Mouse (Mus musculus) left cerebral cortex, postnatal 10 days (tissue): Measurements from ENCODE around the gene Cacna1s. TPM values are rescaled to one million over a fixed set of nuclear protein-coding genes. Genes with fewer than 3 reads are reported as not detected.

Experiments
- DNase-seq, 2 experiments: peaks; one replicate each; pipeline ENCODE4 v3.0.0; 2021 to 2022; ENCODE audit warnings: low spot score in 2 of 2, mixed read lengths in 1 of 2; ENCODE audit errors: extremely low spot score in 1 of 2
- intact Hi-C: fragments of 180-260 bp; cut with DNase I; formaldehyde crosslinking; loops from one replicate; pipeline ENCODE4 v1.15.1; 2025
- total RNA-seq, 2 experiments: library from RNA; stranded (reverse); gene quantifications; 2 replicates each; pipeline ENCODE4 v1.2.3; 2021

Cacna1s gene
- total RNA-seq, 2 experiments from 2014 or later: 1.5 to 2.4 TPM

- DNase-seq: no peak
- intact Hi-C loops: no loop called here
These were observed 49.5 kb downstream of the Cacna1s start for GRCm38 (mm10) chr1:136102094-136102493.

DNA sequence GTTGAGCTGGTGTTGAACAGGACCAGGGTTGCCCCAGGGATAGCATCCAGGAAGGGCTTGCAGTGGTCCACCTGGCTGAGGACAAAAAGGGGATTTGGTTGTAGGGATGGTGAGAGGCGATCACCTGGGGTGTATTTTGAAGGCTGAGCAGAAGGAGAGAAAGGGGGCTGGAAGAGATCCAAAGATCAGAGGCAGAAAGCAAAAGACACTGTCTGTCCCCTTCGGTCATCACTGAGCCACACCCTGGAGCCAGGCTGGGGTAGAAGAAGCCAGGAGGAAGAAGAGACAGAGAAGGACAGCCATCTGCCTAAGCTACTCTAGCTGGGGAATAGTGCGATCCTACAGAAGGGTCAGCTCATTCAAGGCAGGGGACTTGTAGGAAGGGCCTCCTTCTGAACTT, 50.0 kb downstream of the Cacna1s start:
- DNase-seq: no peak
- intact Hi-C loops: no loop called here

GRCm38 (mm10) chr1:136102981-136103380, 50.4 kb downstream of the Cacna1s start:
- DNase-seq: no peak
- intact Hi-C loops: no loop called here

- intact Hi-C loops: no loop called here
- no peak for DNase-seq
These were observed 51.1 kb downstream of the Cacna1s start for GRCm38 (mm10) chr1:136103696-136104095.

GRCm38 (mm10) chr1:136104741-136105140, 52.2 kb downstream of the Cacna1s start:
- DNase-seq: no peak
- intact Hi-C loops: no loop called here

GRCm38 (mm10) chr1:136109464-136109863, 56.9 kb downstream of the Cacna1s start:
- DNase-seq: no peak
- intact Hi-C loops: no loop called here

DNA sequence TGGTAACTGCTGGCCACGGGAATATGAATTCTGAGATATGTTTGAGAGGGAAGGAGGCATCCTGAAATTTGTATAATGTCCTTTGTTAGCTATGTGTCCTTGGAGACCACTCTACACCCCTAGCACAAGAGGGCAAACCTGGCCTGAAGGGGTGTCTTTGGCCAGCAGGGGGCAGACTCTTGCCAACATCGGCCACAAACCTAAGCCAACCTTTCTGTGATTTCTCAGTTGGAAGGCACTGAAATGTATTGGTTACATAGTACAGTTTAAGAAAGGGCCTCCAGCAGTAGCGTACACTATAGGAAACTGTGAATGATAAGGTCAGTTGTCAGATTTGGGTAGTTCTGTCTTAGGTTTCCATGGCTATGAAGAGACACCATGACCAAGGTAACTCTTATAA, 63.6 kb downstream of the Cacna1s start:
- intact Hi-C loops: no loop called here
- DNase-seq: peak in 1 of 2 experiments; percentile 68

DNA sequence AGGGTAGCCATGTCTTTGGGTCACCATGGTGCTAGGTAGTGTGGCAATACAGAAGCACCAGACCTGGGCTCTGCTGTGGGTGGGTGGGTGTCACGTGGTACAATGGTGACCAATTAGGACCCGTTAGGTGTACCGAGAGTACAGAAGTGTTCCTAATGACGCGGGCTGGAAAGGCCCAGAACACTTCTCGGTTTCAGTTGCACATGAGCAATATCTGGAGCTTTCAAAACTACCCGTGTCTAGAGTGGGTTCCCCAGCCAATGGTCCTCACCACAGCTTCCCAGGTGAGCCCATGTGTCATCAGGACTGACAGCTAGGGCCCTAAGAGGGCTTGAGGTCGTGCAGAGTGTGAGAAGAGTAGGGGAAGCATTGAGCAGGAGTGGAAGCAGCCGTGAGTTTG, 64.5 kb downstream of the Cacna1s start:
- DNase-seq: no peak
- intact Hi-C loops: no loop called here

GRCm38 (mm10) chr1:136118875-136119274, 66.3 kb downstream of the Cacna1s start:
- intact Hi-C loops: no loop called here
- DNase-seq: peak; percentile 80 to 88

DNA sequence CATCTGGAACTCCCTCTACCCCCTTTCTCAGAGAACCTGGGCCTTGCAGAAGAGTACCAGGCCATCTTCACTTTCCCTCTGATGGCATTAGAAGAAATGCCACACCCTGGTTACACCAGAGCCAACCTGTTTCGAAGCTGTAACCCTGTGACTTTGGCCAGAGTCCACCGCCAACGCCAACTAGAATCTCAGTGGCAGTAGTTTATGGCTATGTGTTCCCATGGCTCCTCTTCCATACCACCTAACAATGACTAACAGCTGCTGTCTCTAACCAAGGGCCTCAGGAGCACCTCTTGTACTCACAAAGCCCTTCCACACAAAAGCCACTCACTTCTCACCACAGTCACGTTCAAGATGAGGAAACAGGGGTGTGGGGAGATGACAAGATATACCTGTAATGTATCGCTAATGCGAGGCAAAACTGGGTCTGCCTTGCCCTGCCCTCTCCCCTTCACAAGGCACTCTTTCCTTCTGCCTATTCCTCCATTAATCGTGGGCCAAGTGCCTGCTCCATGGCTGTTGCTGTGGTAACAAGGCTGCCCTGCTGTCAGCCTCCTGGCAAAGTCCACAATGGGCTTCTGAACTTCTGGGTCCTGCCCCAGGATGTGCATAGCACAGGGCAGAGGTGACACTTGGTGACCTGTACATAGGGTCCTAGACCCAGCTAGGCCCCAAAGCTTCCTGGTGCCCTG, 67.2 kb downstream of the Cacna1s start:
- no peak for DNase-seq
- intact Hi-C loops: no loop called here

DNA sequence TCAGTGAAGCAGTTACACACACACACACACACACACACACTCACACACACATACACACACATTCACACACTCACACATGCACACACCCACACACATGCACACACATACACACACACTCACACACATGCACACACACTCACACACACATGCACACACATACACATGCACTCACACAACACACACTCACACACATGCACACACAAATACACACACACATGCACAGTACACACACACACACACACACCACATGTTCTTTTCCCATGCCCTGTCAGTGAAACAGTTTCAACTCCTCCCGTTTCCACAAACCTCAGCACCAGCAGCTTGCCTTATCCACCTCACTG, 67.7 kb downstream of the Cacna1s start:
- intact Hi-C loops: no loop called here
- DNase-seq: no peak

DNA sequence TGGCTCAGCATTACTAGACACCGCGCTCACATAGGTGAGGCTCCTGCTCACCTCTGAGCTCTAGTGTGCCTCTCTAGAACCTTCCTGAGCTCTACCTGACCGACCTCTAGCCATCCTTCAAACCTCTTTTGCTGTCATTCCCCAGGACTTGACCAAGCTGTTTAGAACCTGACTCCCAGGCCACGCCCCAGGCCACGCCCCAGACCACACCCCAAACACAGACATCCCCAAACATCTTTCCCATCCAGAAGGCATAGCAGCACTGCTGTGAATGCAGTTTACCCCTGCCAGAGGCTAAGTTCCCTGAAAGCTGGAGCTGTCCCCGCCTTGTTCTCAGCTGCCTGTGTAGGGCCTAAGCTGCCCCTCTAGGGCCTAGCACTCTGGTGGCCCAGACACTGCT, 68.2 kb downstream of the Cacna1s start:
- no peak for DNase-seq
- intact Hi-C loops: no loop called here

- intact Hi-C loops: no loop called here
- no peak for DNase-seq
These were observed 69.5 kb downstream of the Cacna1s start for GRCm38 (mm10) chr1:136122030-136122429.

- intact Hi-C loops: no loop called here
- DNase-seq: no peak
These were observed 73.7 kb downstream of the Cacna1s start for GRCm38 (mm10) chr1:136126159-136126765.

DNA sequence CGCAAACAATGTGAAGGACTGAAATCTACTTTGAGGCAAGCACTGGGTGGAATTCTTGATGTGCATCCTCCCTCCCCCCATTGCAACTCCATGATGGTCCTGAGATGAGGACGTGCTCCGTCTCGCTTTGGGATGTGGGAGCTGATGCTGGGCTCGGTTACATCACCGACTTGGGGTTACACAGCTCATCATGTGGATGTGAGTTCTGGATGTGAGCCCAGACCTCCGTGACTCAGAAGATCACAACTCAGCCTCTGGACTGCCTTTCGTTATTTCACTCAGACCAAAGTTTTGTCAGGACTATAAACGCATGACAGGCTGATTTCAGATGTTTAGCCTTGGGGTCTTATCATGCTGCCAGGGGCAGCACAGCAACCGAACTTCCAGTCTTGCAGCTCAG, 74.3 kb downstream of the Cacna1s start:
- intact Hi-C loops: no loop called here
- no peak for DNase-seq

GRCm38 (mm10) chr1:136127856-136128255, 75.3 kb downstream of the Cacna1s start:
- intact Hi-C loops: no loop called here
- DNase-seq: no peak

GRCm38 (mm10) chr1:136128416-136128815, 75.9 kb downstream of the Cacna1s start:
- peak; percentile 58 to 75 for DNase-seq
- intact Hi-C loops: no loop called here

- intact Hi-C loops: no loop called here
- DNase-seq: no peak
These were observed 76.5 kb downstream of the Cacna1s start for GRCm38 (mm10) chr1:136128944-136129589.

DNA sequence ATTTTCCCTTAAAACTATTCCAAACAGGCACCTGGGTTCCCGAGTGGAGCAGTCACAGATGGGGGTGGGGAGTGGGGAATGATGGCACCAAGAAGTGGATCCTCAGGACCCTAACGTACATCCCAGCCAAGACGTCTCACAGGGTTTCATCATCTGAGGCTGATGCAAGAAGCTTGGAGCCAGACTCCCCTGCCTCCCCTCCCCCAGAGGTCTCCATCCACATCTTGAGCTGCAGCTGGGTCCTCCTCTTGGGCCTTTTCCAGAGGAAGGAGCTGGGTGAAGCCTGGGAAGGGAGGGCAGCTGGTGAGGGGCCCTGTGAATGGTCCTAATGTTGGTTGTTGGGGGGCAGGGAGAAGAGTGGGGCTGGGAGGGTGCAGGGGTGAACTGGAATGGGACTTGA, 77.6 kb downstream of the Cacna1s start:
- intact Hi-C loops: loop anchor here (5.0 kb wide), 1 partner anchor 78 kb away; the partner anchor contains the start of genes Ascl5 and Cacna1s
- peak in 1 of 2 experiments; percentile 69 for DNase-seq

DNA sequence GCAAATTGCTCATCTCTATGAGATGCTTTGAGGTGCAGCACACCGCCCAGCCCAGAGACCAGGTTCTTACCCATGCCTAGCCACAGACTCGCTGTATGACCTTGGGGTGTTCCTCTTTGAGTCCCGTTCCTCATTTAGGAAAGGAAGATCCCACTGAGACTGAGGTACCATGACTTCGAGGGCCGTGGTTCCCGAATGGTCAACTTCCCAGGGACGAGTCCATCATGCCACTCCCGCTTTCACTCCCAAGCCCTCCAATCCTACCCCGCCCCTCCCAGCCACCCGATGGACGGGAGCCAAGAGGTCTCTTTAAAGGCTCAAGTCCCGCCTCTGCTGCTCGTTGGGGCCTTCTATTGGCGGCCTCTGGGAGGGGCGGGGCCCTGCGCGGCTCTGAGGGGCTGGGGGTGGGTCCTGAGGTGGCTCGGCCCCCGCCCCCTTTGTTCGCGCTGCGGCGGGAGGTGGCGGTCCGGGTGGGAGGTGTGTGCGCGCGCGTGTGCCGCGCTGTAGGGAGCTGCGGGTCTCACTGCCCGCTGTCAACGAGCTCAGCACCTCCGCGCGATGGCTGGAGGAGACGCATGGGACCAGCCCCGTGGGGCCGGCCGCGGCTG, 78.5 kb downstream of the Cacna1s start, which contains the start of gene Kif21b:
Gene Kif21b (plus strand): TSS at position 439 of the 608 bp plus-strand sequence.
- intact Hi-C loops: loop anchor here (5.0 kb wide), 1 partner anchor 79 kb away; the partner anchor contains the start of genes Ascl5 and Cacna1s
- DNase-seq: peak; percentile 90 to 95
